Mouse (Mus musculus) left cerebral cortex, postnatal 36 days (tissue): ENCODE results near the gene Ccr1l1. TPM values are rescaled to one million over a fixed set of nuclear protein-coding genes. Genes with fewer than 3 reads are reported as not detected.
"Not testable (repeated sequence)": the region's sequence is repeated elsewhere in the genome, so short reads cannot be mapped to it uniquely, and the experiment has no call there.

Experiments used
- DNase-seq, 2 experiments: peaks; one replicate each; pipeline ENCODE4 v3.0.0; 2021 to 2022; ENCODE audit warnings: low spot score in 2 of 2, mixed read lengths in 1 of 2
- intact Hi-C: fragments of 180-260 bp; cut with DNase I; formaldehyde crosslinking; loops from one replicate; pipeline ENCODE4 v1.15.1; 2025
- total RNA-seq, 2 experiments: library from RNA; stranded (reverse); gene quantifications; 2 replicates each; pipeline ENCODE4 v1.2.3; 2021

Gene Ccr1l1
- total RNA-seq, 2 experiments from 2014 or later = not detected

GRCm38 (mm10) chr9:123966858-123967495 is 11.2 kb downstream of the Ccr1l1 start:
- intact Hi-C loops, DNase-seq: not testable (repeated sequence)

- intact Hi-C loops = no loop called here
- no peak for DNase-seq
Measured at GRCm38 (mm10) chr9:123964776-123965175, 13.4 kb downstream of the Ccr1l1 start.

- DNase-seq = no peak
- intact Hi-C loops = no loop called here
Measured at GRCm38 (mm10) chr9:123960161-123960560, 18.0 kb downstream of the Ccr1l1 start.

- no peak for DNase-seq
- intact Hi-C loops = no loop called here
Measured at GRCm38 (mm10) chr9:123957911-123958413, 20.2 kb downstream of the Ccr1l1 start.

- DNase-seq = no peak
- intact Hi-C loops = no loop called here
Measured at GRCm38 (mm10) chr9:123956892-123957291, 21.3 kb downstream of the Ccr1l1 start.

GRCm38 (mm10) chr9:123953551-123953950 is 24.7 kb downstream of the Ccr1l1 start:
- no peak for DNase-seq
- intact Hi-C loops = no loop called here

GRCm38 (mm10) chr9:123951176-123951575 is 27.0 kb downstream of the Ccr1l1 start:
- intact Hi-C loops = no loop called here
- no peak for DNase-seq

GRCm38 (mm10) chr9:123949432-123949831 is 28.8 kb downstream of the Ccr1l1 start:
- intact Hi-C loops = no loop called here
- DNase-seq = no peak

GRCm38 (mm10) chr9:123947815-123948214 is 30.4 kb downstream of the Ccr1l1 start:
- DNase-seq = no peak
- intact Hi-C loops = no loop called here

GRCm38 (mm10) chr9:123942025-123942424 is 36.2 kb downstream of the Ccr1l1 start:
- intact Hi-C loops = no loop called here
- DNase-seq = no peak

GRCm38 (mm10) chr9:123941316-123941715 is 36.9 kb downstream of the Ccr1l1 start:
- no peak for DNase-seq
- intact Hi-C loops = no loop called here

GRCm38 (mm10) chr9:123940628-123941027 is 37.6 kb downstream of the Ccr1l1 start:
- DNase-seq = no peak
- intact Hi-C loops = no loop called here

GRCm38 (mm10) chr9:123940168-123940567 is 38.0 kb downstream of the Ccr1l1 start:
- no peak for DNase-seq
- intact Hi-C loops = no loop called here

- intact Hi-C loops = no loop called here
- DNase-seq = no peak
Measured at GRCm38 (mm10) chr9:123937989-123938388, 40.2 kb downstream of the Ccr1l1 start.

- intact Hi-C loops = no loop called here
- DNase-seq = no peak
Measured at GRCm38 (mm10) chr9:123936604-123937280, 41.5 kb downstream of the Ccr1l1 start.

- no peak for DNase-seq
- intact Hi-C loops = no loop called here
Measured at GRCm38 (mm10) chr9:123935776-123936175, 42.4 kb downstream of the Ccr1l1 start.

- intact Hi-C loops = no loop called here
Measured at GRCm38 (mm10) chr9:123935346-123935745, 42.9 kb downstream of the Ccr1l1 start.

GRCm38 (mm10) chr9:123933716-123934445 is 44.3 kb downstream of the Ccr1l1 start:
- intact Hi-C loops = no loop called here
- DNase-seq = no peak

More at GRCm38 (mm10) chr9:123935346-123935745, 42.9 kb downstream of the Ccr1l1 start:
- no peak for DNase-seq

GRCm38 (mm10) chr9:123932911-123933675 is 45.1 kb downstream of the Ccr1l1 start:
- intact Hi-C loops = no loop called here
- no peak for DNase-seq
